Mouse (Mus musculus): Measurements from ENCODE around the gene Cenpq.

Gene Cenpq

GRCm38 (mm10) chr17:40934420-40935231, at the start of gene Cenpq, which contains the start of gene Mut:
Cenpq (minus strand) TSS chr17:40935047.
Mut (plus strand) TSS chr17:40934685.
- peak; percentile 98 to 99 for DNase-seq

- DNase-seq: no peak
These were observed 43.1 kb upstream of the Cenpq start for GRCm38 (mm10) chr17:40977914-40978313.

GRCm38 (mm10) chr17:40948518-40948917, 13.7 kb upstream of the Cenpq start:
- DNase-seq: no peak

GRCm38 (mm10) chr17:40933985-40934384, 862 bp downstream of the Cenpq start:
- DNase-seq: no peak

- DNase-seq: no peak
These were observed 19.3 kb downstream of the Cenpq start for GRCm38 (mm10) chr17:40915499-40915898.

- no peak for DNase-seq
These were observed 20.6 kb downstream of the Cenpq start, which contains the start of gene Glyatl3 for GRCm38 (mm10) chr17:40914250-40914649. Glyatl3 (minus strand) TSS chr17:40914350.

- DNase-seq: peak; percentile 43 to 49
These were observed 30.1 kb downstream of the Cenpq start for GRCm38 (mm10) chr17:40904721-40905154.

- peak in 1 of 2 experiments; percentile 18 for DNase-seq
These were observed 30.7 kb downstream of the Cenpq start for GRCm38 (mm10) chr17:40904056-40904597.

- no peak for DNase-seq
These were observed 31.5 kb downstream of the Cenpq start for GRCm38 (mm10) chr17:40903345-40903744.

- no peak for DNase-seq
These were observed 35.0 kb downstream of the Cenpq start for GRCm38 (mm10) chr17:40899783-40900363.

GRCm38 (mm10) chr17:40896863-40897262, 38.0 kb downstream of the Cenpq start:
- DNase-seq: no peak

- DNase-seq: no peak
These were observed 46.9 kb downstream of the Cenpq start for GRCm38 (mm10) chr17:40887849-40888536.

- no peak for DNase-seq
These were observed 49.7 kb downstream of the Cenpq start for GRCm38 (mm10) chr17:40885155-40885554.

GRCm38 (mm10) chr17:40882172-40882571, 52.7 kb downstream of the Cenpq start:
- DNase-seq: no peak

GRCm38 (mm10) chr17:40879924-40880691, 54.7 kb downstream of the Cenpq start, which contains the start of gene 9130008F23Rik:
9130008F23Rik (minus strand) TSS chr17:40880559.
- peak in 1 of 2 experiments; percentile 3 for DNase-seq

GRCm38 (mm10) chr17:40879528-40879923, 55.3 kb downstream of the Cenpq start:
- DNase-seq: no peak

- DNase-seq: no peak
These were observed 57.1 kb downstream of the Cenpq start for GRCm38 (mm10) chr17:40877741-40878140.

GRCm38 (mm10) chr17:40875568-40875967, 59.3 kb downstream of the Cenpq start:
- no peak for DNase-seq

- DNase-seq: no peak
These were observed 60.1 kb downstream of the Cenpq start for GRCm38 (mm10) chr17:40874701-40875100.

- DNase-seq: no peak
These were observed 61.2 kb downstream of the Cenpq start for GRCm38 (mm10) chr17:40873582-40874011.

All from cerebellum, adult 18-20 months (tissue).